Mouse (Mus musculus): ENCODE measurements around the gene Dbp.

The Dbp gene

DNA sequence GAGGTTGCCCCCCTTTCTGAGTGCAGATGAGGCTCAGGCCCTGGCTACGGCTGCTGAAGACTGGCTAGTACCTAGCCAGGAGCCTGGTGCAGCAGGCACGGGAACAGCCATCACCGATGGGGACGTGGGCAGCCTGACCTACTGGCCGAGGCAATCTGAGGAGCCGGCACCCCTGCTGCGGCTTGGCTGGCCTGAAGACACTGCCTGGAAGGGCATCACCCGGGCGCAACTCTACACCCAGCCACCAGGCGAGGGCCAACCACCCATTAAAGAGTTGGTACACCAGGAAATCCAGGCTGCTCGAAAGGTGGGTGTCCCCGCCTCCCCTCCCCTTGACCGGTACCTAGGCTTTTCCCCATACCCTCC lies 17.4 kb downstream of the Dbp start:
- in situ Hi-C loops (cut with MboI; ENCODE audit: low sequenced_read_pairs): no loop called here

DNA sequence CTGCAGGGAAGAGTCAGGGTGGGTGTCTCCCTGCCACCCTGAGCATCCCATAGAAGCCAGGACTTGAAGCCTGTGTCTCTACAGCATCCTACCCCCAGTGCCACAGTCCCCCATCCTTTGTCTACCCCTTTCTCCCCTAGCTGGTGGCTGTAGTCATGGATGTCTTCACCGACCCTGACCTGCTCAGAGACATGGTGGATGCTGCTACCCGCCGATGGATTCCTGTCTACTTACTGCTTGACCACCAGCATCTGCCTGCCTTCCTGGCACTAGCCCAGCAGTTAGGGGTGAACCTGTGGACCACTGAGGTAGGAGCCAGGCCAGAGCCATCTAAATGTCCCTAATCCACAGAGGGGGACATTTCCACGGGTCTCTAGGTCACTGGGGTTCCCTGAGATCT lies 18.4 kb downstream of the Dbp start:
- in situ Hi-C loops (cut with MboI; ENCODE audit: low sequenced_read_pairs): no loop called here

DNA sequence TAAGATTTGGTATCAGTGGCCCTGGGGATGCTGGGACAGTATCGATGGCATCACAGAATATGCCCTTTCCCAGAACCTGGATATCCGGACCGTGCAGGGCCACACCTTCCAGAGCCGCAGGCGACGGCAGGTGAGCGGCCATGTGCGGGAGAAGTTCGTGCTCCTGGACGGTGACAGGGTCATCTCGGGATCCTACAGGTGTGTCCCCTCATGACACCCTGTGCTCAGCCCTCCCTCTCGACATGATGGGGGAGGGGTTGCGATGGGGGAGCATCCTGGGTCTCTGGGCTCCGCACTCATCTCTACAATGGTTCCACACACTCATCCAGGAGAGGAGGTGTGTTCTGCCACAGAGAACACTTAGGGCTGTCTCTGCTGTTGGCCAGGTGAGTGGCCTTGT lies 18.9 kb downstream of the Dbp start:
- in situ Hi-C loops (cut with MboI; ENCODE audit: low sequenced_read_pairs): no loop called here

DNA sequence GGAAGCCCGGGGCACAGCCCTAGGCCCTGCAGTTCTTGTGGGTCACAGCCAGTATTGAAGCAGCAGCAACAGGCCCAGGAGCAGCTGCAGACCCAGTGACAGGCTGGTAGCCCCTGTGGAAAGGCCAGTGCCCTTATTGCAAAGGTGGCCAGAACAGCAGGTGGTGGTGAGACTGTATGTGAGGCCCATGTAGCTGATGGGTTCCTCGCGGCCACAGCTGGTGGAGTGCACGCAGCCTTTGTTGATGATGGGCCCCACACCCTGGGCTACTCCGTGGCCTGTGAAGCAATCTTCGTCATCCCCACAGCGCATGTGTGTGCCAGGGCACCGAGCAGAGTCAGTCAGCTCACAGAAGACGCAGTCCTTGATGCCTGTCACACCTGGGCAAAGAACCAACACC lies 20.3 kb downstream of the Dbp start:
- in situ Hi-C loops (cut with MboI; ENCODE audit: low sequenced_read_pairs): no loop called here

DNA sequence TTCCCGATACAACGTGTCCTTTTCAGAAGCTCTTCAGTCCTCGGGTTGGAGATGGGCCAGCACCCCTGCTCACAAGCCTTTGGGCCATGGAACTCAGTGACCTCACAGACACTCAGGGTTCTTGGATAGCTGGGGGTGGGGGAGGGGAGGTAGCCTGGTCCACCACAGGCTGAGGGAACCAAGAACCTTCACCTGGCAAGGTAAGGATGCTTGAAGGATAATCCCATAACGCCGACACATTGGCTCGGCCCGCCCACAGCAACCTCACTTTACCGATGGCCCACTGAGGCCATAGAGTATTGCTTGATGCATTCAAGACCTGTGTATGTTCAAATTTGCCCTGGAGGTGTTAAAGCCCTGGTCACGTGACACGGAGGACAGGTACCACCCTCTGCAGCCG lies 20.8 kb downstream of the Dbp start, which contains the start of gene Spaca4:
Gene Spaca4, minus strand, starts transcription at position 101 of the 400 bp plus-strand sequence.
- in situ Hi-C loops (cut with MboI; ENCODE audit: low sequenced_read_pairs): no loop called here

DNA sequence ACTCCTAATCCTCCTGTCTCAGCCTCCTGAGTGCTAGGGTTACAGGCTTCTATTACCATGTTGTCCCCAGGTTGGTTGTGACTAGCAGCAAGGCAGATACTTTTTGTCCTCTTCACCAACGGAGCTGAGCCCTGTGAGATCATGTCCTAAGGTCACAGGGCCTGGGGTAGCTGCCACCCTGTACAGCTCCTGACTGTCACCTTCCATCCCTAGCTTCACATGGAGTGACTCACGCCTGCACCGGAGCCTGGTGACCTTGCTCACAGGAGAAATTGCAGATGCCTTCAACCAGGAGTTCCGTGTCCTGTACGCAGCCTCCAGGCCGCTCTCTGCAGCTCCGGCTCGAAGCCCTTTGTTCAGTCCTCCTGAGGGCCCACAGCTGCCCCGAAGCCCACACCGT lies 21.5 kb downstream of the Dbp start:
- in situ Hi-C loops (cut with MboI; ENCODE audit: low sequenced_read_pairs): no loop called here

DNA sequence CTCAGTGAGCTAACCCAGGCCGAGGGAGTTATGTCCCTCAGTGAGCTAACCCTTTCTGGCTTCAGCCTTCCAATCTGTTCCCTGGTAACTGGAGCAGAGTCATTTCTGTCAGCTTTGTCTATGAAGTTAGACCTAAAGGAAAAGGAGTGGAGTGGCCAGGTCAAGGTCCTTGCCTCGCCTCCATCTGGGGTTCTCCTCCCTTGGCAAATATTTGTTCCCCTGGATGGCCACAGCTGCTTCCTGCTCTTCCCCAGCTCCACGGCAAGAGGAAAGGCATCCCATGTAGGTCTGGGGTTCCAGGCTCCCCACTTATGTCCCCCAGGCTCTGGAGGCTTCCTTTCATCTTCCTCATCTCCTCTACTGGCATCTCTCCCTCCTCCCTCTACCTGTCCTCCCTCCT lies 22.7 kb downstream of the Dbp start:
- in situ Hi-C loops (cut with MboI; ENCODE audit: low sequenced_read_pairs): no loop called here

DNA sequence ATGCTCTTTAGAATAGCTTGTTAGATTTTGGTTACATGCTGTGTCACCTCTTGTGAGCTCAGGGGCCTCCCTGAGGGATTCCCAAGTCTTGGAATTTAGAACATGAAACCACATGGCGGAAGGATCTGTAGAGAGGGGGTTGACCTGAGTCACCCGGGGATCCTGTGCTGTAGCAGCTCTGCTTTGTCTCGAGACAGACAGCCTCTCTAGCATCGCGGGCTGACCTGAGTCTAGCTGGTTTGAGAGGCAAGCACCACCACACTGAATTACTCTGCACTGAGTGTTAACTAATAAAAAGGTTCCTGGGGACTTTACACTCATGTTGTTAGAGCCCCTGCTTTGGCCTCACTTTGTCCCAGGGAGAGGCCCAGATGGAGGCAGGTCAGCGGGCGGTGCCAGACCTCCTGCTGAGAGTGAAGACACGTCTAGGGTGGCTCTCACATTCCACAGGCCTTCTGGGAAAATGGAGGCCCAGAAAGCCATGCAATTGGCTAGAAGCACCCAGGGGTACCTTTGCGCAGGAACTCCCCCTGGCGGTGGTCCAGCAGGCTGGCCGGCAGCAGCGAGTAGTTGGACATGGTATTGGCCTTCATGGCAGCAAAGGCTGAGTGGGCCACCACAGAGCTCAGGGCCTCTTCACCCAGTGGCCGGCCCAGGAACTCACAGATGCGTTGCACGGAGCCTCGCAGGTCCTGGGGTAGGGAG lies 26.0 kb downstream of the Dbp start:
- in situ Hi-C loops (cut with MboI; ENCODE audit: low sequenced_read_pairs): loop anchor here (5.0 kb wide), 1 partner anchor 71 kb away; no protein-coding TSS in a partner anchor

DNA sequence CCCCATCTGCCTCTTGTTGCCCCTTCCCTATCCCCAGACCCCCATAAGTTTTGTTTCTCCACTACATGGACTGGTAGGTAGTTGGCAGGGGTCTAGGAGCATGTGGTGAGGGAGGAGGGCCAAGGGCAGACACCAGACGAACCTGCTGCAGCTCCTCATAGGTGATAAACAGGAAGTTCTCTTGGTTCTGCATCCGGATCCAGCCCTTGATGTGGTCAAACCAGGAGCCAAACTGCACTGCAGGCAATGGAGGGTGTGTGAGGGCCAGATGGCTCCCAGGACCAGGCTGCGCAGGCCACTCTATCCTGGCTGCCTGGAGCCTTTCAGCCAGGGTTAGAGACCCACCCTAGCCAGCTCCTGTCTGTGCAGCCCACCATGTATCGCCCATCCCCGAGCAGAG lies 28.6 kb downstream of the Dbp start:
- in situ Hi-C loops (cut with MboI; ENCODE audit: low sequenced_read_pairs): loop anchor here (5.0 kb wide), 1 partner anchor 69 kb away; no protein-coding TSS in a partner anchor

DNA sequence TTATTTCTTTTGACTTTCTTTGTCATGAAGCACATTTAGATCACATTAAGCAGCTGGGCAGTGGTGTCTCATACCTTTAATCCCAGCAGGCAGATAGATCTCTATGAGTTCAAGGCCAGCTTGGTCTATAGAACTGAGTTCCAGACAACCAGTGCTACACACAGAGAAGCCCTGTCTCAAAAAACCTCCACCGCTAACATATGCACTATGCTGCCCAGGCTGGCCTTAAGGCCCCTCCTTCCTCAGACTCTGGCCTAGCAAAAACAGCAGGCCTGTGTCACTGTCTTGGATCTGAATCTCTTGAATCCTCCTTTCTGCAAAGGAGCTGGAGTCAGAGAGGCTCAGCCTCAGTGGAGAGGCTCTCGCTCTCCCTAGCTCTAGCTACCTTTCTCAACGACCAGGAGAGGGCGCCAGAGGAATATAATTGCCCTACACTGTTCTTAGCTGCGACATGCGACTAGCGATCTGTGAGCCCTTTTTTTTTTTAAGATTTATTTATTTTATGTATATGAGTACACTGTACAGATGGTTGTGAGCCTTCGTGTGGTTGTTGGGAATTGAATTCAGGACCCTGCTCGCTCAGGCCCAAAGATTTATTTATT lies 34.4 kb downstream of the Dbp start:
- in situ Hi-C loops (cut with MboI; ENCODE audit: low sequenced_read_pairs): no loop called here

DNA sequence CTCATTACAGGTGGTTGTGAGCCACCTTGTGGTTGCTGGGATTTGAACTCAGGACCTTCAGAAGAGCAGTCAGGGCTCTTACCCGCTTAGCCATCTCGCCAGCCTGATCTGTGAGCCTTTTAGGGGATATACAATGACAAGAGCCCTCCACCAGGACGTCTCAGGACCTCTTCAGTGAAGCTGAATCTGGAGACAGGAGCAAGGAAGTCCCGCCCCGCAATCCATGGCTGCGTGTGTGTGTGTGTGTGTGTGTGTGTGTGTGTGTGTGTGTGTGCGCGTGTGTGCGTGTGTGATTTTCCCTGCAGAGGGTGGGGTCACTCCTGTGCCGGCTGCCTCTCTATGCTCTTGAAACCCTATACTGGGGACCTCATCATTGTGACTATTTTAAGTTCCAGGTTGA lies 34.9 kb downstream of the Dbp start:
- in situ Hi-C loops (cut with MboI; ENCODE audit: low sequenced_read_pairs): loop anchor here (5.0 to 10.0 kb wide), 2 partner anchors 37 to 195 kb away; no protein-coding TSS in a partner anchor

DNA sequence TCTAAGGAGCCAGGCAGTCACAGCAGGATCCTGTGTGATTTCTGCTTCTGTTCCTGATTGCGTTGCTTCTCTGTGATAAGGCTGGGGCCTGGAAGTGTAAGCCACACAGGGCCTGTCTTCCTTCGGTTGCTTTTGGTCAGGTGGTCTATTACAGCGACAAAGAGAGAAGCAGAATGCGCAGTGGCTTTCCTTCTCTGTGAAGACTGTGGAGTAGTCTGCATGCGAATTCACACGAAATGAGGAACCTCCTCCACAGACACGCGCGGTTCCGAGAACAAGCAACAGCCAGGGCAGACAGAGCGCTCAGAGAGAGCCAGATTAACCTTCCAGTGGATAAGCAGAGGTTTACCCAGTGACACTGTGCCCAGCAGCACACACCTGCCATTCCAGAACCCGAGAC lies 36.4 kb downstream of the Dbp start:
- in situ Hi-C loops (cut with MboI; ENCODE audit: low sequenced_read_pairs): loop anchor here (5.0 to 10.0 kb wide), 2 partner anchors 36 to 193 kb away; no protein-coding TSS in a partner anchor

DNA sequence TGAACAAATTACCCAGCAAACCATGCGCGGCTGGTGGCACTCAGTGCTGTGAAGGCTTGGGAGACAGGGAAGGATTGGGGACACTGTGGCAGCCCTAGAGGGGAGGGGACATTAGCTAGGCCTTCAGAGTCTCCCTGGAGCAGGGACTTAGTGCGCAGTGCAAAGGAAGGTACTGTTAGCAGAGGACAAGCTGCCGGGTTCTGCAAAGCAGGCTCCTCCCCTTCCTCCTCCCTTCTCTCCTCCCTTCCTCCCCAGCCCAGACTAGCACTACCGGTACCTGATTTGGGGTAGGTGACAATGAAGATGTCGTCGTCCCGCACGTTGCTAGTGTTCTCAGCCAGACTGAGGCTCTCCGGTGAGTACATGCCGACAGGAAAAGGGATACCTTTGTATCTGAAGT lies 36.9 kb downstream of the Dbp start:
- in situ Hi-C loops (cut with MboI; ENCODE audit: low sequenced_read_pairs): loop anchor here (5.0 to 10.0 kb wide), 2 partner anchors 36 to 193 kb away; no protein-coding TSS in a partner anchor

DNA sequence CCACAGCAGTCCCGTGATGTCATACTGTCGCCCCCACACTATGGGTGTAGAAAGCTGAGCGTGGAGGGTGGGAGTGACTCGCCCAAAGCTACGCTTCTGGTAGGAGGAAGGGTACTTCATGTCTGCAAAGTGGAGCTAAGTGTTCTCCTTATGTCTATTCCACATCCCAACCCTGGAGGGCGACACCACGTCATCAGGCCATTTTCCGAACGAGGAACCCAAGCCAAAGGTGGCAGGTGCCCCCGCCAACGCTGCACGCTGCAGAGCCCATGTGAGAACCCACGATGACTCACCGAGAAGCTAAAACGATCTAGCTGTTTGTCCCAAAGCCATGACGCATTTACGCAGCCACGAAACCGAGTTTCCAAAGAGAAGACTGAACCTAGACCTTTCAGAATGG lies 37.5 kb downstream of the Dbp start:
- in situ Hi-C loops (cut with MboI; ENCODE audit: low sequenced_read_pairs): loop anchor here (5.0 to 10.0 kb wide), 2 partner anchors 35 to 192 kb away; no protein-coding TSS in a partner anchor

DNA sequence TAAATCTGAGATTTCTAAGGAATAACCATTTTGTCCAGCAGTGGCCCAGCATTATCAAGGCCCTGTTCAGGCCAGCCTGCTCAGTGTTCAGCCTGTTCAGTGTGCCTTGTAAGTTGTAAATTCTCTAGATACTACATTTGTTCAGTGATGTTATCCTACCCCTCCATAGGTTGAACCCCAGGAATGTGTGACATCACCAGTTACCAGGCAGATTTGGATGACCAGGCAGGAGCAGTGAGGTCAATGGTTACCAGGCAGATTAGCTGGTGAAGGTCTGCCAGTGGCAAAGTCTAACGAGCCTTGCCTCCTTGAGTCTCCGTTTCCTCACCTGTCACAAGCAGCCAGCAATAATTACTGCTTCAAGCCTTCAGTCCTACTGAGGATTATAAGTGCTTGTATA lies 39.5 kb downstream of the Dbp start:
- in situ Hi-C loops (cut with MboI; ENCODE audit: low sequenced_read_pairs): loop anchor here (5.0 to 10.0 kb wide), 2 partner anchors 33 to 190 kb away; no protein-coding TSS in a partner anchor

DNA sequence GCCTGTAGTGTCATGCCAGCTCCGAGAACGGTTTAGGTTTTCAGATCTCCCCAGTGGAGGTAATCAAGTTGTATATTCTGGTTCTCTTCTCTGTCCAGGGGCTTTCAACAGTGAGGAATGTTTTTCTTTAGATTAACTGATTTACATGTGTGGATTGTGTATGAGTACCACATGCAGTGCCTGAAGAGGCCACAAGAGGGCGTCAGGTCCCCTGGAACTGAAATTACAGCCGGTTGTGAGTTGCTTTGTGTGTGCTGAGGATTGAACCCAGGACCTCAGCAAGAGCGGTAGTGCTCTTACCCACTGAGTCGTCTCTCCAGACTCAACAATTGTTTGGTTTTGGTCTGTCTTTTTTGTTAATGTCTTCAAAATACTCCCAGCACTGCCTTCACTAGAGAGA lies 41.6 kb downstream of the Dbp start:
- in situ Hi-C loops (cut with MboI; ENCODE audit: low sequenced_read_pairs): loop anchor here (10.0 kb wide), 1 partner anchor 188 kb away; no protein-coding TSS in a partner anchor

DNA sequence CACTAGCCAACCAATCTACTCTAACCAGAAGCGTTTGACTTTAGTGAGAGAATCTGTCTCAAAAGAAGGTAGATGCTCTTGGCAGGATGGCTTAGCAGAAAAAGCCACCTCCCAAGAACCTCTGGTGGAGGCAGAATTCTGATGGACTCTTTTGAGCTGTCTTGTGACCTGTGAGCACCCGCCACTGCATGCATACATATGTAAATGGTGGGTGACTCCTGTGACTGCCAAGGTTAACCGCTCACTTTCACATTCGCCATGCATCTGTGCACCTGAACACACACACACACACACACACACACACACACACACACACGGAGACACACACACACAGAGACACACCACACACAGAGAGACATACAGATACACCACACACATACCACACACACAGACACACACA lies 42.6 kb downstream of the Dbp start:
- in situ Hi-C loops (cut with MboI; ENCODE audit: low sequenced_read_pairs): loop anchor here (10.0 kb wide), 1 partner anchor 187 kb away; no protein-coding TSS in a partner anchor

DNA sequence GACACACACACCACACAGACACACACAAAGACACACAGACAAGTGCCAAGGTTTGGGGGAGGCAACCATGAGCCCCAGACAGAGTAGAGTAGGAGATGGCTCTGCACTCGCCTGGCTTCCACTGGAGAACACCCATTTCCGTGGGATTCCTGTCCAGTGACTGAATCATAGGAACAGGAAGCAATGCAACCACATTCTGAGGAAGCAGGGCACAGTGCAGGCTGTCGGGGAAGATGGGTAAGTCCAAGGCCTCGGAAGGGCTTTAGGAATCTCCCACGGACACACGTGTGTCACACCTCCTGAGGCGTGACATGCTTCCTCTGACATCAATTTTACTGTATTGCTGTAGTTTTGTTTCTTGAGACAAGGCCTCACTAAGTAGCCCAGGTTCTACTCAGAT lies 43.2 kb downstream of the Dbp start:
- in situ Hi-C loops (cut with MboI; ENCODE audit: low sequenced_read_pairs): loop anchor here (10.0 kb wide), 1 partner anchor 187 kb away; no protein-coding TSS in a partner anchor

DNA sequence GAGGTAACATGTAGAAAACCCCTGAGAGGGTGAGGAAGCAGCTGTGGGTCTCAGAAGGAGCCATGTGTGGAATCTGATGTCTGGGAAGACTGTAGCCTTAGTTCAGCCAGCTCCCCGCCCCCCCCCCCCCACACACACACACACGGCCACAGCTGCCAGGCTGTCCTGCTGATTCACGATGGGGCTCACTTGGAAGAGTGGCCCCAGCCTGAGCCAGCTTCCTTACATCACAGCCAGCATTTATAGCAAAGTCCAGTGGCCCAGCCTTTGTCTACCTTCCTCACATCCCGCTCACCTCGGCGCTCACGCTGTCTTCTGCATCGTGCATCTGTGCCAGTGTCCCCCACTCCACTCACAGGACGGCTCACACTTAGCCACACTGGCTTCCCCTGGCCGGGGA lies 44.5 kb downstream of the Dbp start:
- in situ Hi-C loops (cut with MboI; ENCODE audit: low sequenced_read_pairs): loop anchor here (10.0 kb wide), 1 partner anchor 185 kb away; no protein-coding TSS in a partner anchor

DNA sequence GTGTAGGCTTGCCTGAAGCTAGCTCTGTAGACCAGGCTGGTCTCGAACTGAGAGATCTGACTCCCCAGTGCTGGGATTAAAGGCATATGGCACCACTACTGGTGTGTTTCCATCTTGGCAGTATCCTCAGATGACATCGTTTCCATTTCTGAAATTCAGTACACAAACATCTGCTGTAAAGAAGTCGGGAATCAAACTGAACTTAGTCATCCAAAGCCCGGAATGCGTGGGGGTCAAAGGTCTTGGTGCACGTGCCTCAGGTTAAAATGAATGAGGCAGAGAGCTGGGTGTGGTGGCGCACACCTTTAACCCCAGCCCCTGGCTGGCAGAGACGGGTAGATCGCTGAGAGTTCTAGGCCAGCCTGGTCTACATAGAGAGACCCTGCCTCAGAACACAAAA lies 45.3 kb downstream of the Dbp start:
- in situ Hi-C loops (cut with MboI; ENCODE audit: low sequenced_read_pairs): no loop called here

DNA sequence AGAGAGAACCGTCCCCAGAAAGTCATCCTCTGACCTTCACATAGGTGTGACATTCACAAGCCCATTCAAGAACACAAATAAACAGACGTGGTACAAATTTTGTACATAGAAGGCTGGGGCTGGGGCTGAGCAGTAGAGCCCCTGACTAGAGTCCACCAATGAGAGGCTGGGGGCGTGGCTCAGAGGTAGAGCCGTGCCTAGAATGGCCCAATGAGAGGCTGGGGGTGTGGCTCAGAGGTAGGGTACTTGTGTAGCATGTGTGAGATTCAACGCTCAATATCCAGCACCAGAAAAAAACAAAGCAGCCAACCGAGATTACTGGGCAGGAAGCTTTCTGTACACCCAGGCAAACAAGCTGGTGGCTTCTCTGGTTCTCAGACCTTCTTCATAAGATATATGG lies 50.8 kb downstream of the Dbp start:
- in situ Hi-C loops (cut with MboI; ENCODE audit: low sequenced_read_pairs): no loop called here

DNA sequence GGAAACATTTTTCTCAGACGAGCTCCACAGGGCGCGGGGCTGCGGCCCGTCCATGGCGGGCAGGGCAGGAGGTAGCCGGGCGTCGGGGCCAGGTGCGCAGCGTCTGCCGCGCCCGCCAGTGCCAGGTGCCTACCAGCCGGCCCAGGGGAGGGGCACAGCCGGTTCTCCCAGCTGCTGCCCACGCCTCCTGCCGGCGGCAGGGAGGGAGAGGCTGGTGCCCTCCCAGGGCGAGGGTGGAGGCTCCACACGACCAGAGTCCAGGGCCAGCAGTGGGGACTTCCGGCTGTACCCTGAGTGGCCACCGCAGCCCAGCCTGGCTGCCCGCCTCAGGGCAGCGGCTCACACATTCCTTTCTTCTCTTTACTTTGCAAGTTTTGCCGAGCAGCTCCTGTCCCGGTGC lies 54.5 kb downstream of the Dbp start:
- in situ Hi-C loops (cut with MboI; ENCODE audit: low sequenced_read_pairs): no loop called here

Data from CH12F3 (cell line).